Mouse (Mus musculus) hindlimb bud, embryonic 11.5 days (tissue): ENCODE measurements at regions not wholly inside any gene's neighbourhood (a gene's known extent, or its start where the extent isn't known, plus 50 kb on each side); places are given as distances from the start of the nearest gene placed in this dataset.
A peak's percentile ranks its signal among the peaks of the same experiment; 100 is the strongest.

Source experiments
- DNase-seq: peaks from one replicate; pipeline ENCODE4 v3.0.0-alpha.2; 2012; ENCODE audit warnings: low read depth, low spot score; ENCODE audit errors: extremely low spot score

- no peak for DNase-seq
Measured at GRCm38 (mm10) chr9:32815473-32815872, 179.5 kb downstream of the Ets1 start.

DNA sequence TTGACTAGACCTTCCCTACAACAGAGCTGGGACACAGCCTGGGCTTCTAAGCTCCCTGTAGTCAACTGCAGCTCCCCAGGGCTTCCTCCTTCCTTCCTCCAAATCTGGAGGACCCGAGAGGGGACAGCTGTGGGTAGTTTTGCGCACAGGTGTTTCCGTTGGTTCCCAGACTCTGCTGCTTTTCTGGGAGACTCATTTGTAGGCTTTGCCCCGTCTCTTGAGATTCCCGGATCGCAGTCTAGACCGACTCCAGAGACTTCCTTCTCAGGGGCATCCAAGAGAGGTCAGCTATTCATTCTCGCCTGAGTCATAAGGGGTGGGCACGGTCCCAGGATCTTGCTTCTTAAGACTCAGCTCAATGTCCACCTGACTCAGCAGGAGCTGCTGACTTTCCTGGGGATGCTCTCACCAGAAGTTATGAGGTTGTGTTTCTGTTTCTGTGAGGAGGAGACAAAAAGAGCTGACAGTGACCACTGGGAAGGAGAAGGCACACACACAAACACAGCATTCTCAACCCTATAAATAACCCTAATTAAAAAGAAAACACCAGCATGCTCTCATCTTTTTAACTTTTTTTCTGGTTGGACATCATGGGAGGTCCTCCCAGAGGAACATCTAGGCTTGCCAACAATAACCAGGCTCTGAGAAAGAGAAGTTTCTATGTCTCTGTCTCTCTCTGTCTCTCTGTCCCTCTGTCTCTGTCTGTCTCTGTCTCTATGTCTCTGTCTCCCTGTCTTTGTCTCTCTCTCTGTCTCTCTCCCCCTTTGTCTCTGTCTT lies 180.8 kb downstream of the Ets1 start:
- DNase-seq = no peak

DNA sequence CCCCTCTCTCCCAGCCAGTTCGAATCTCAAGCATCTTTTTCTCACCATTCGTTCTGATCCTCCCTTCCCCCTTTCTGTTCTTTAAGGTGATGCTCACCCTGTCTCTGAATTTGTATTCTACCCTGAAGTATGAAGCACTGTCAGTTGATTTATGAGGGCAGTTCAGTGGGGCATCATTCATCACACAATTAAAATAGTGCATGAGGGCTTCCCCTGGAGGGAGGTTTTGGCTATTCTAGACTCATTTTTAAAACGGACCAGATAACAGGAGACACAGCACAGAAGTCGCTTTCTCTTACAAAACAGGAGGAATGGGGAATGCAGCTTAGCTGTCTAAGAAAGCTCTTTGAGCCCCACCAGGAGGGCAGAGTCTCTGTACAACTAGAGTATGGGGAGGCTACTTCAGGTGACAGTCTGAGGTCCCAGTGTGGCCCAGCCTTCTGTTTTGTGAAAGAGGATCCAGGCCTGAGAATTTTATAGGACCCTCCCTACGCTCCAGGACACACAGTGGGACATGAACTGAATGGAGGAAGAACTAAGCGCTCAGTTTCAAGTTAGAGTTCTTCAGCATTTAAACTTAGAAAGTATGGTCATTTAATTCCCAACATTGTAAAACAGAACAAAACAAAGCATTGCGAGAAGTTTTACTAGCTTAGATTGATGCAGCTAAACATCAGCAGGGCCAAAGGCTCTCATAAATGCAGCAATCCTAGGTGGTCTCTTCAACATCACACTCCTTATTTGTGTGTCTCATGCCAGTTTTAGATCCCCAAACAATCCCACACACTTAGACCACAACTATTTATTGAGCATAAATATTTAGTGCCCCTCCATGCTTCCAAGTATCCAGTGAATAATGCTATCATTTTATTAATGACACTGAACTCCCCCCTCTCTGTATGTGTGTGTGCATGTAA lies 181.7 kb downstream of the Ets1 start:
- DNase-seq = no peak

GRCm38 (mm10) chr9:32823439-32824133 lies 187.6 kb downstream of the Ets1 start:
- peak; percentile 88 for DNase-seq

GRCm38 (mm10) chr9:32824134-32824531 lies 188.1 kb downstream of the Ets1 start:
- peak; percentile 68 for DNase-seq

DNA sequence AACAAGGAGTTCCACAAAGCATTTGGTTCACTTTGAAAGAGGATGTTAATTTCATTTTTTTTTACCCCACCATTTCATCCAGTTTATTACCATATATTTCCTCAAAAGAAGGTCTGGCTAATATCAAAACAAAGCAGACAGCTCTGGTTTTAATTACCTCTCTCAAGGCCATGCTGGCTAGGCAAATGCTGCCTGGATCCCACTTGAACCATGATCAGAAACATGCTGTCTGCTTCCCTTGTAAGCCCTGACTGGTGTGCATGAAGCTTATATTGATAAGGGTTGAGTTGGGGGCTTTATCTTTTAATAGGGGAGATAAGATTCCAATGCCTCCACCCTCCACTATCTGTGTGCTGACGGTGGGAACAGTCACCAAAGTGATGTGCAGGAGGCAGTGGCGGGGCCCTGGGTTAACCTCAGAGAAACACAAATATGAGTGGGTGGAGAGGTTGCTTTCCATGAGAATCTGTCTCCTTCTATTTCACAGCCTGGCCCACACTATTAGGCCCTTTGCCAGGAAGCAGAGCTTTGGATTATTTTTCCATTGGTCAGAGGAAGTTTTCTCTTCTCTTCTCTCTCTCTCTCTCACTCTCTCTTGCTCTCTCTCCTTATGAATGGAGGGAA lies 194.4 kb downstream of the Ets1 start:
- DNase-seq = no peak

GRCm38 (mm10) chr9:32833373-32833772 lies 197.4 kb downstream of the Ets1 start:
- DNase-seq = no peak

GRCm38 (mm10) chr9:32834751-32835625 lies 199.0 kb downstream of the Ets1 start:
- no peak for DNase-seq

DNA sequence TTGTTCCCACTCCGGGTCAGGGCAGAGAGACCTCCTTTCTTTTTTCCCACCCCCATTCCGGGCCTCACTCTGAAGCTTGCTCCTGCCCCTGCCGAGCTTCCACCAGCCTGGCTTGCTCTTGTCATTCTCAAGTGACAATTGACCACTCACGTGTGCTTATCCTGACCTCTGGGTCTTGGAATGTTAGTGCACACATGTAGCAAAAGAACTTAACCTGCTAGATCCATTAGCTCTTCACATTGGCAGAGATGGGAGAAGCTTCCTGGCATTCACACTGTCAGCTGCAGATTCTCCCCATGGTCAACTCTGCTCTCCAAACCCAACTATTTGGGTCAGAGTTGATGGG lies 199.6 kb downstream of the Ets1 start:
- no peak for DNase-seq

GRCm38 (mm10) chr9:32836371-32836770 lies 200.3 kb downstream of the Ets1 start:
- DNase-seq = no peak

GRCm38 (mm10) chr9:32847361-32847760 lies 211.3 kb downstream of the Ets1 start:
- no peak for DNase-seq

GRCm38 (mm10) chr9:32852282-32852681 lies 216.3 kb downstream of the Ets1 start:
- DNase-seq = no peak

GRCm38 (mm10) chr9:32863286-32863685 lies 227.3 kb downstream of the Ets1 start:
- DNase-seq = no peak

GRCm38 (mm10) chr9:32868936-32869335 lies 232.9 kb downstream of the Ets1 start:
- DNase-seq = no peak

GRCm38 (mm10) chr9:32874306-32874875 lies 238.4 kb downstream of the Ets1 start:
- no peak for DNase-seq

DNA sequence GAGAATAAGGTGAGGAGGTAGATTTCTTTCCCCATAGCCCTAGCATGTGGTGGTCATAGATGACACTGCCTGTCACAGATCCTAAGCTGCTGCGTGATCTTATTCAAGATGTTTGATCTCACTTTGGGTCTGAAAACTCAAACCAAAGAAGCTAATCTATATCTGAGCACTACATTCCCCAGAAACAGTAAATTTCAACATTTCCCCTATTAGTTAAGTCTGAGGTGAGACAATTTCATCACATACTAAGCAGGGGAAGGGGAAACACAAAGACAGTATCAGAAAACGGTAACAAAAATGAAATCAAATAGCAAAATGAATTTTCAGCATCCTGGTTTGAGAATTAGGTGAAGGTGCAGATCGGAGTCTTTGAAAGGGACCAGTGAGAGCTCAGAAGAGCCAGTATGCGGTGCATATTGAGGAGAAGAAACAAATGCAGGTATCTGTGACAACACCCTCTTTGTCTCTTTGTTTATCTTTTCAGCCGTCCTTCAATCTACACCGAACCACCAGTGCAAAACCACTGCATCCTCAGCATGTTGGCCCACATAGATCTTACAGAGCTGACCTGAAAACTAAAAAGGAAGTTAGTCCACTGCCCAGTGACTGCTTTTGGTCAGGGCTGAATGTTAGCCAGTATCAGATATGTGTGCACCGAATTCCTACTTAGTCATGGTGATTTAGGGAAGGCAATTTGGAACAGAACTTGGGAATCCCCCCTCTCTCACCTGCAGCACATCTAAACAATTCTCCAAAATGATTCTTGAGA lies 247.0 kb downstream of the Ets1 start:
- DNase-seq = no peak

GRCm38 (mm10) chr9:32886008-32886650 lies 250.1 kb downstream of the Ets1 start:
- no peak for DNase-seq

DNA sequence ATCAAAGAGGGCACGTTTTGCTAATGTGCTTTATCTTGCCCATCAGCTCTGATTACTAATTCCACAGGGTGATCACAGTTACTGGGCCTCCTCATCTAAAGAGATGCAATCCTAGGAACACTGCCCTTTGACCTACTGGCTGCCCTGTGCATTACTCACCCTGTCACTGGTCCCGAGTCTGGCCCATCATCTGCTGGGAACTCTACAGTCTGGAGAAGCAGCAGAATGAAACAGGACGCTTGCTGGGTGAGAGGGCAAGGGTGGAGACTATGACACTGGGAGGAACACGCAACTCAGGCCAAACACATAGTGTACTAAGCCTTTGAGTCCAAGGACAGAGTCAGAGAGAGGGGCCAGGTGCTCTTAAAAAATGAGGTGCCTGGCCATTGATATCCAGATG lies 263.8 kb downstream of the Ets1 start:
- no peak for DNase-seq

GRCm38 (mm10) chr9:32901287-32901686 lies 265.3 kb downstream of the Ets1 start:
- no peak for DNase-seq
